Mouse (Mus musculus) heart, embryonic 14.5 days (tissue): Measurements from ENCODE around the gene Msn. TPM values are rescaled to one million over a fixed set of nuclear protein-coding genes. Genes with fewer than 3 reads are reported as not detected.

Source experiments
- ATAC-seq: fragments of 200-750 bp; cut with Nextera tagmentation; 2 replicates; pipeline ENCODE4 v1.8.0; 2017; ENCODE audit warnings: low read depth, moderate TSS enrichment; ENCODE audit not compliant: insufficient number of reproducible peaks, insufficient read depth, low FRiP score
- H3K27ac ChIP-seq, 2 experiments: fragments of 200-500 bp in 1 of 2; fragments of 300-500 bp in 1 of 2; sonication (generic) in 1 of 2; replicated peaks in 1 of 2; 2 replicates each; pipeline ENCODE4 v1.5.1; 2012 to 2014; ENCODE audit warnings: low read depth in 2 of 2, low read length in 2 of 2, control low read depth in 1 of 2, mild to moderate bottlenecking in 1 of 2, mixed read lengths in 1 of 2; ENCODE audit not compliant: control insufficient read depth in 1 of 2, insufficient read depth in 1 of 2
- H3K27me3 ChIP-seq: fragments of 300-500 bp; sonication (generic); 2 replicates; pipeline ENCODE4 v1.6.1; 2014; ENCODE audit warnings: mild to moderate bottlenecking, low read length, control low read depth; ENCODE audit not compliant: control insufficient read depth, insufficient read depth
- H3K36me3 ChIP-seq: fragments of 300-500 bp; sonication (generic); 2 replicates; pipeline ENCODE4 v1.6.1; 2014; ENCODE audit warnings: mild to moderate bottlenecking, control low read depth, low read length, mixed read lengths; ENCODE audit not compliant: control insufficient read depth, insufficient read depth
- H3K4me1 ChIP-seq, 2 experiments: fragments of 200-500 bp in 1 of 2; fragments of 300-500 bp in 1 of 2; sonication (generic) in 1 of 2; 2 replicates each; pipeline ENCODE4 v1.6.1; 2012 to 2014; ENCODE audit warnings: low read length in 2 of 2, control low read depth in 1 of 2, mixed read lengths in 1 of 2; ENCODE audit not compliant: control insufficient read depth in 2 of 2, insufficient read depth in 2 of 2
- H3K4me2 ChIP-seq: fragments of 300-500 bp; sonication (generic); 2 replicates; pipeline ENCODE4 v1.6.1; 2014; ENCODE audit warnings: mild to moderate bottlenecking, low read length
- H3K4me3 ChIP-seq, 2 experiments: fragments of 200-500 bp in 1 of 2; fragments of 300-500 bp in 1 of 2; sonication (generic) in 1 of 2; 2 replicates each; pipeline ENCODE4 v1.5.1; 2012 to 2014; ENCODE audit warnings: low read length in 2 of 2, mild to moderate bottlenecking in 2 of 2, control low read depth in 1 of 2, low read depth in 1 of 2, moderate library complexity in 1 of 2; ENCODE audit not compliant: control insufficient read depth in 1 of 2, insufficient read depth in 1 of 2
- H3K9ac ChIP-seq: fragments of 300-500 bp; sonication (generic); 2 replicates; pipeline ENCODE4 v1.6.1; 2014; ENCODE audit warnings: mild to moderate bottlenecking, low read length
- H3K9me3 ChIP-seq: fragments of 300-500 bp; sonication (generic); 2 replicates; pipeline ENCODE4 v1.6.1; 2016; ENCODE audit warnings: low read length, control low read depth; ENCODE audit not compliant: control insufficient read depth
- WGBS: fragments of 180-500 bp; shearing (Covaris S2); extraction: QIAGEN DNeasy Blood & Tissue Kit; methylation state at CpG from one replicate; pipeline ENCODE4 v1.1.7; 2014; 5-methylcytosine and 5-hydroxymethylcytosine counted together
- polyA plus RNA-seq: library from polyadenylated mRNA; unstranded; fragments of >200 nt; fragmentation: Nextera tagmentation; extraction: Ambion mirVana; gene quantifications from 2 replicates; pipeline ENCODE4 v1.2.1, GENCODE M21; 2014

Msn gene
- polyA plus RNA-seq, 1 experiment from 2014 or later = 191 TPM

GRCm38 (mm10) chrX:96130139-96130538 lies 34.3 kb downstream of the Msn start:
- 0 out of 2 replicates have a peak, but pooled peaks cover 4% of the 10 kb centered on the region for H3K36me3 ChIP-seq
- no peaks in the 10 kb centered on the region for H3K9me3 ChIP-seq
- H3K9ac ChIP-seq = no peak overlapping the region
- peaks cover 21 to 59% of the 10 kb centered on the region in 2 experiments for H3K4me1 ChIP-seq
- no peak overlapping the region for H3K4me3 ChIP-seq
- peak overlapping the region; percentile 75 to 85 for H3K27ac ChIP-seq
- H3K27me3 ChIP-seq = no peaks in the 10 kb centered on the region
- peak overlapping the region; percentile 23; the same call in 1 of the 2 replicates for H3K4me2 ChIP-seq
- 21% methylated on average over 5 of the region's 5 CpGs for WGBS
- peak; percentile 82 for ATAC-seq

GRCm38 (mm10) chrX:96130663-96131062 lies 34.8 kb downstream of the Msn start:
- H3K27ac ChIP-seq = peak overlapping the region; percentile 75 to 85
- peak; percentile 28; the same call in 1 of the 2 replicates for ATAC-seq
- H3K36me3 ChIP-seq = 0 out of 2 replicates have a peak, but pooled peaks cover 4% of the 10 kb centered on the region
- H3K4me3 ChIP-seq = no peak overlapping the region
- H3K9me3 ChIP-seq = no peaks in the 10 kb centered on the region
- no peak overlapping the region for H3K9ac ChIP-seq
- WGBS = 36% methylated on average over 6 of the region's 6 CpGs
- peak overlapping the region; percentile 23; the same call in 1 of the 2 replicates for H3K4me2 ChIP-seq
- peaks cover 23 to 64% of the 10 kb centered on the region in 2 experiments for H3K4me1 ChIP-seq
- no peaks in the 10 kb centered on the region for H3K27me3 ChIP-seq

GRCm38 (mm10) chrX:96133260-96133659 lies 37.4 kb downstream of the Msn start:
- H3K36me3 ChIP-seq = 0 out of 2 replicates have a peak, but pooled peaks cover 4% of the 10 kb centered on the region
- H3K9me3 ChIP-seq = no peaks in the 10 kb centered on the region
- no peak overlapping the region for H3K9ac ChIP-seq
- peak overlapping the region; percentile 32 to 70 for H3K27ac ChIP-seq
- ATAC-seq = no peak
- 15% methylated on average over 2 of the region's 2 CpGs for whole genome bisulfite sequencing
- H3K27me3 ChIP-seq = no peaks in the 10 kb centered on the region
- H3K4me2 ChIP-seq = no peak overlapping the region
- H3K4me3 ChIP-seq = no peak overlapping the region
- H3K4me1 ChIP-seq = peaks cover 21 to 47% of the 10 kb centered on the region in 2 experiments

GRCm38 (mm10) chrX:96134243-96134661 lies 38.4 kb downstream of the Msn start:
- Histone ChIP-seq H3K27ac (peak overlapping the region; percentile 21 to 68; a peak in 3 of 4 replicates), H3K36me3 (0 out of 2 replicates have a peak, but pooled peaks cover 4% of the 10 kb centered on the region), H3K9me3 (no peaks in the 10 kb centered on the region), H3K27me3 (no peaks in the 10 kb centered on the region), H3K9ac (no peak overlapping the region), H3K4me1 (peaks cover 18 to 43% of the 10 kb centered on the region in 2 experiments), H3K4me2 (no peak overlapping the region), H3K4me3 (no peak overlapping the region)
- WGBS = 42% methylated on average over 5 of the region's 5 CpGs
- no peak for ATAC-seq

- 52% methylated on average over 6 of the region's 6 CpGs for WGBS
- no peak overlapping the region for H3K9ac ChIP-seq
- peak overlapping the region; percentile 21 to 68 for H3K27ac ChIP-seq
- no peaks in the 10 kb centered on the region for H3K27me3 ChIP-seq
- ATAC-seq = no peak
- H3K4me1 ChIP-seq = peaks cover 14 to 38% of the 10 kb centered on the region in 2 experiments
- H3K4me3 ChIP-seq = no peak overlapping the region
- no peaks in the 10 kb centered on the region for H3K9me3 ChIP-seq
- H3K4me2 ChIP-seq = no peak overlapping the region
- H3K36me3 ChIP-seq = 0 out of 2 replicates have a peak, but pooled peaks cover 4% of the 10 kb centered on the region
Observed at GRCm38 (mm10) chrX:96134840-96135580, 39.2 kb downstream of the Msn start.

GRCm38 (mm10) chrX:96135581-96135980 lies 39.7 kb downstream of the Msn start:
- Histone ChIP-seq H3K27me3 (no peaks in the 10 kb centered on the region), H3K27ac (peak overlapping the region in 1 of 2 experiments; percentile 68; a peak in 1 of 4 replicates), H3K9ac (no peak overlapping the region), H3K4me2 (no peak overlapping the region), H3K36me3 (0 out of 2 replicates have a peak, but pooled peaks cover 4% of the 10 kb centered on the region), H3K4me1 (peaks cover 12 to 33% of the 10 kb centered on the region in 2 experiments), H3K9me3 (no peaks in the 10 kb centered on the region), H3K4me3 (no peak overlapping the region)
- WGBS = 79% methylated on average over 4 of the region's 4 CpGs
- no peak for ATAC-seq

GRCm38 (mm10) chrX:96139262-96139661 lies 43.4 kb downstream of the Msn start:
- no peak for ATAC-seq
- Histone ChIP-seq H3K4me2 (no peak overlapping the region), H3K9ac (no peak overlapping the region), H3K9me3 (no peaks in the 10 kb centered on the region), H3K4me3 (no peak overlapping the region), H3K36me3 (no peaks in the 10 kb centered on the region), H3K27me3 (no peaks in the 10 kb centered on the region), H3K27ac (no peak overlapping the region), H3K4me1 (peaks cover 8 to 13% of the 10 kb centered on the region in 2 experiments)
- WGBS = 61% methylated on average over 2 of the region's 2 CpGs
